ENCODE assay signal across 10 mouse cellular contexts in genomic region chr4:96874644-96875043, GRCm38 (mm10).
A peak's percentile ranks its signal among the peaks of the same experiment; 100 is the strongest.
DNase-seq lines count a peak whose midpoint lies in the region; TF ChIP-seq lines count a peak whose summit lies in the region.
"Had no signal": no experiment of that assay in that cellular context is flagged by ENCODE, and none has a peak within 500 bp of the region (broad histone marks: within the 10 kb centered on the region; RNA-seq: fewer than 3 reads in every experiment).

No protein-coding gene starts in this region.

- no peak for TF ChIP-seq POLR2A in cerebellum, adult 2 months (IDR thresholded peaks at IDR 0.05; ENCODE audit: borderline replicate concordance, insufficient read depth, low read length)

- DNase-seq in cerebellum, adult 2 months: no peak
- no peak for DNase-seq in cerebellum, adult 9-11 months
- DNase-seq in heart, postnatal 4 days: peak; percentile 8
- DNase-seq in heart, postnatal 14 days: no peak
- no peak for DNase-seq in left cerebral cortex, adult 2 months (ENCODE audit: extremely low spot score in 1 of 2, low spot score in 2 of 2)
- DNase-seq in left cerebral cortex, postnatal 14 days (ENCODE audit: low spot score in 2 of 2): no peak
- DNase-seq in brain, adult 2 months (ENCODE audit: low read depth, low spot score): peak; percentile 21
- no peak for DNase-seq in lung, postnatal 4 days
- DNase-seq: liver, embryonic 13.5 days had no signal

- no peaks in the 10 kb centered on the region for H3K4me1 ChIP-seq in cerebellum, adult 2 months (ENCODE audit: control insufficient read depth, insufficient read depth, low read length)
- H3K4me1 ChIP-seq: hindbrain, embryonic 10.5 days; liver, embryonic 13.5 days had no signal

- intact Hi-C loops in heart, postnatal 14 days (cut with DNase I): no loop called here
- intact Hi-C loops in left cerebral cortex, adult 2 months (cut with DNase I): no loop called here
- intact Hi-C loops in left cerebral cortex, postnatal 14 days (cut with DNase I): no loop called here

- peak; percentile 35; the same call in 1 of the 2 replicates for TF ChIP-seq CTCF in cerebellum, adult 2 months (IDR thresholded peaks at IDR 0.05; ENCODE audit: borderline replicate concordance, insufficient read depth, low read depth, low read length)
- TF ChIP-seq CTCF in left cerebral cortex, adult 2 months (IDR thresholded peaks at IDR 0.05): peak; percentile 20

- no peak overlapping the region for H3K4me3 ChIP-seq in cerebellum, adult 2 months (replicated peaks; ENCODE audit: insufficient read depth, low read depth, low read length)
- no peak overlapping the region for H3K4me3 ChIP-seq in left cerebral cortex, adult 2 months
- H3K4me3 ChIP-seq: hindbrain, embryonic 10.5 days; liver, embryonic 13.5 days had no signal

- no peaks in the 10 kb centered on the region for H3K27me3 ChIP-seq in cerebellum, adult 2 months (ENCODE audit: control insufficient read depth, insufficient read depth, low read length)
- H3K27me3 ChIP-seq: liver, embryonic 13.5 days had no signal

- H3K27ac ChIP-seq in cerebellum, adult 2 months (ENCODE audit: insufficient read depth, low read length): no peak overlapping the region
- H3K27ac ChIP-seq in left cerebral cortex, adult 2 months: no peak overlapping the region
- H3K27ac ChIP-seq: hindbrain, embryonic 10.5 days; liver, embryonic 13.5 days had no signal

Comparison
In these comparisons a context has a peak if more than half of its experiments do, and no peak if none do; other contexts are left out.
1. DNase-seq: peak in heart, postnatal 4 days (single experiment) and brain, adult 2 months (single experiment); none in cerebellum, adult 2 months (0 of 2), cerebellum, adult 9-11 months (single experiment), heart, postnatal 14 days (0 of 2), left cerebral cortex, adult 2 months (0 of 2), left cerebral cortex, postnatal 14 days (0 of 2) and lung, postnatal 4 days (0 of 2).